Mouse (Mus musculus): ENCODE data around the gene Gm49387.

The Gm49387 gene

GRCm38 (mm10) chr14:31640346-31640889, at the start of gene Gm49387:
Gene Gm49387, minus strand, starts transcription at chr14:31640878.
- no peak for DNase-seq

GRCm38 (mm10) chr14:31686231-31686630, 45.6 kb upstream of the Gm49387 start:
- DNase-seq, result peak in 1 of 2 experiments; percentile 19

GRCm38 (mm10) chr14:31685680-31686079, 45.0 kb upstream of the Gm49387 start:
- DNase-seq, result peak; percentile 44 to 46

GRCm38 (mm10) chr14:31684343-31685040, 43.8 kb upstream of the Gm49387 start:
- DNase-seq, result no peak

- no peak for DNase-seq
Observed at GRCm38 (mm10) chr14:31683610-31684009, 42.9 kb upstream of the Gm49387 start.

- no peak for DNase-seq
Observed at GRCm38 (mm10) chr14:31681931-31682555, 41.4 kb upstream of the Gm49387 start.

GRCm38 (mm10) chr14:31681291-31681690, 40.6 kb upstream of the Gm49387 start:
- no peak for DNase-seq

- DNase-seq, result no peak
Observed at GRCm38 (mm10) chr14:31680656-31681055, 40.0 kb upstream of the Gm49387 start.

- DNase-seq, result no peak
Observed at GRCm38 (mm10) chr14:31671635-31672320, 31.1 kb upstream of the Gm49387 start.

GRCm38 (mm10) chr14:31669642-31670490, 29.2 kb upstream of the Gm49387 start:
- peak; percentile 42 to 63 for DNase-seq

GRCm38 (mm10) chr14:31669161-31669611, 28.5 kb upstream of the Gm49387 start:
- peak; percentile 49 to 50 for DNase-seq

- no peak for DNase-seq
Observed at GRCm38 (mm10) chr14:31668326-31668725, 27.6 kb upstream of the Gm49387 start.

- no peak for DNase-seq
Observed at GRCm38 (mm10) chr14:31667741-31668140, 27.1 kb upstream of the Gm49387 start.

GRCm38 (mm10) chr14:31666931-31667705, 26.4 kb upstream of the Gm49387 start:
- DNase-seq, result no peak

GRCm38 (mm10) chr14:31665566-31665940, 24.9 kb upstream of the Gm49387 start:
- DNase-seq, result no peak

- DNase-seq, result peak in 1 of 2 experiments; percentile 52
Observed at GRCm38 (mm10) chr14:31664903-31665565, 24.4 kb upstream of the Gm49387 start.

- no peak for DNase-seq
Observed at GRCm38 (mm10) chr14:31664100-31664902, 23.6 kb upstream of the Gm49387 start.

- no peak for DNase-seq
Observed at GRCm38 (mm10) chr14:31663376-31664099, 22.9 kb upstream of the Gm49387 start.

GRCm38 (mm10) chr14:31662555-31663211, 22.0 kb upstream of the Gm49387 start:
- peak in 1 of 2 experiments; percentile 46 for DNase-seq
